Mouse (Mus musculus): ENCODE results near the gene Fkbp2.

The Fkbp2 gene

DNA sequence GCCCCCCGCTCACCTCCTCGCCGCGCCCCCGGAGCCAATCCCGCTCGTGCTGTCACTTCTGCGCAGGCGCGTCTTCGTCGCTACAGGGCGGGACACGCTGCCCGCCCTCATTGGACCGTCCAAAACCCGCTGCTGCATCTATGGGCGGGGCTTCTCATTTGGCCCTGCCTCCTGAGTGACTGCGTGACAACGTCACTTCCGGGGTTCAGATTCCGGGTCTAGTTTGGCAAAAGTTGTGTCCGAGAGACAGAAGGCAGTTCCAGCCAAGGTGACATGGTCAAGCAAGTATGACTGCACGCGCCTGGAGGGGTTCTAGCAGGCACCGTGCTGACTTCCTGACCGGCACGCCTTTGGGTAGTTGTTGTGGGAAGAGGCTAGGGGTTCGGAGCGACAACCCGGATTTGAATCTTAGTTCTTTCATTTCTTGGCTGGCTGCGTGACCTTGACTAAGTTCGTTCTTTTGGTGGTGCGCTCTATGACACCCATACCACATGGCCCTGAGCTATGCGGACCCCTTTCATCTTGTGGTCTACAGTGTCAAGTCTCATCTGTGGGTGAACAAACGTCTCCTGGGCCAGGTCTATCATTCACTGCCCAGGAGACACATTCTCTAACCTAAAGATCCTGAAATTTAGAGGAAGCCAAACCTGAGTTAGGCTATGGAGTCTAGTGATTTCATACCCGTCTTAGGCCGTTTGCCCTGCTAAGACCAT is at the start of gene Fkbp2:
TSS of gene Fkbp2 (minus strand) at position 121 of the 713 bp plus-strand sequence.
- DNase-seq (ENCODE audit: low read depth, low spot score) = peak; percentile 99

GRCm38 (mm10) chr19:7029531-7029930 is 49.2 kb upstream of the Fkbp2 start:
- no peak for DNase-seq (ENCODE audit: low read depth, low spot score)

- peak; percentile 83 for DNase-seq (ENCODE audit: low read depth, low spot score)
Observed at GRCm38 (mm10) chr19:7020224-7020641, 39.9 kb upstream of the Fkbp2 start.

DNA sequence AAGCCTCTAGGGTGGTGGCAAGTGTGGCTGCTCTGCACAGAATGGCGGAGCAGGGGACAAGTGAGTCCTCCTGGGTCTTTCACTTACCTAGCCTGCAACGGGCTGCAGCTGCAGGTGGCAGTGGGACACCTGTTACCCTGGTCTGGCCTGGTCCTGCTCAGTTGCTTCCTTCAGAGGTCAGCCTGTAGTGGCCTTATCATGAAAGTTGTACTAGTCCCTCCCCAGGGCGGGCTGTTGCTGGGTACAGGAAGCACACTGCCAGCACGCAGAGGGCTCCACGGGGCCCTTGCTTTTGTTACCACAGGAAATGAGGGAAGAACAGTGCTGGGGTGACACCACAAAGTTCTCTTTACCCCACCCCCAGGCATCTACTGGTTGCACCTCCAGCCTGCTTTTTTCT is 38.9 kb upstream of the Fkbp2 start, which contains the start of gene Fermt3:
TSS of gene Fermt3 (minus strand) at position 279 of the 400 bp plus-strand sequence.
- peak; percentile 90 for DNase-seq (ENCODE audit: low read depth, low spot score)

- no peak for DNase-seq (ENCODE audit: low read depth, low spot score)
Observed at GRCm38 (mm10) chr19:7018546-7018945, 38.2 kb upstream of the Fkbp2 start.

- peak; percentile 86 for DNase-seq (ENCODE audit: low read depth, low spot score)
Observed at GRCm38 (mm10) chr19:7017541-7018457, 37.5 kb upstream of the Fkbp2 start.

DNA sequence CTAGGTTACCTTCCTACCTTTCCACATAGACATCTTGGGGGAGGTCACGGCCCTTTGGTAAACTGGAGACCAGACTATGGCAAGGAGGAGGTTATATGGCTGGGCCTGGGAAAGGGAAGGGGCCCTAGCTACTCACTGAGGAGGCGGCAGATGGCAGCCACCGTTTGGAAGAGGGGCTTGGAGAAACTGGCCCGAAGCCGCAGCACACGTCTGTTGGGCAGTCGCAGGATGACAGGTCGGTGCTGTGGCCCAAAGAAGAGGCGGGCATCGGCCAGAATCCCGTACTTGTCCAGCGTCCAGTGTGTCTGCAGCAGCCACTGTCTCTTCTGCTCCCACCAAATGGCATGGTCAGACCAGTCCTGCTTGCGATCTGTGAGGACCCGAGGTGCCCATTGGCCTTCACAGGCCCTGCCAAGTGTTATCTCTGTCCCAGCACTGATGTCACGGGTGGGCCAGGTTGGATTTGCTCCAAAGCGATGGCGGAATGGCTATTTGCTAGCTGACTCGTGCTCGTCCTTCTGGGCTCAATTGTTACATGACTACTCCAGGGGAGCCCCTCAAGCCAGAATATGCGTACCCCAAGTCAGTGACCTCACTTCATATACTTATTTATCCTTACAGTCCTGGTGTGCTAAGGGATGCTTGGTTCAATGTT is 34.3 kb upstream of the Fkbp2 start:
- no peak for DNase-seq (ENCODE audit: low read depth, low spot score)

DNA sequence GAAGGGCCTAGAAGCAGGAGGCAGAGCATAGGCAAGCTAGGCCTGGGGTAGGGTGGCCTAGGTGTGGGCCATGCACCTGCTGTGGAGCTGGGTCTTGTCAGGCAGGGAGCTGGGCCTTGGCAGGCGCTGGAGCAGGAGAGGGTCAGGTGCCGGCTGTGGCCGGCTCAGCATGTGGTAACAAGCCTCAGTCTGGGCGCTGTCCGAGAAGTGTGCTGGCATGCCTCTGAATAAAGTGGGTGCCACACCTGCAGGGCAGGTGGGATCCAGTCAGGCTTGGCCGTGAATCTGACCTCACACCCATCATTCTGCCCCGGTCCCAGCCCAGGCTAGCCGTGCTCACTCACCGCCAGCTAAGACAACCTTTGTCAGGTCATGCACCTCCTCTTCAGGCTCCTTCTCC is 33.7 kb upstream of the Fkbp2 start:
- DNase-seq (ENCODE audit: low read depth, low spot score) = no peak

GRCm38 (mm10) chr19:7012426-7012825 is 32.1 kb upstream of the Fkbp2 start:
- no peak for DNase-seq (ENCODE audit: low read depth, low spot score)

- no peak for DNase-seq (ENCODE audit: low read depth, low spot score)
Observed at GRCm38 (mm10) chr19:7006892-7007593, 26.7 kb upstream of the Fkbp2 start.

DNA sequence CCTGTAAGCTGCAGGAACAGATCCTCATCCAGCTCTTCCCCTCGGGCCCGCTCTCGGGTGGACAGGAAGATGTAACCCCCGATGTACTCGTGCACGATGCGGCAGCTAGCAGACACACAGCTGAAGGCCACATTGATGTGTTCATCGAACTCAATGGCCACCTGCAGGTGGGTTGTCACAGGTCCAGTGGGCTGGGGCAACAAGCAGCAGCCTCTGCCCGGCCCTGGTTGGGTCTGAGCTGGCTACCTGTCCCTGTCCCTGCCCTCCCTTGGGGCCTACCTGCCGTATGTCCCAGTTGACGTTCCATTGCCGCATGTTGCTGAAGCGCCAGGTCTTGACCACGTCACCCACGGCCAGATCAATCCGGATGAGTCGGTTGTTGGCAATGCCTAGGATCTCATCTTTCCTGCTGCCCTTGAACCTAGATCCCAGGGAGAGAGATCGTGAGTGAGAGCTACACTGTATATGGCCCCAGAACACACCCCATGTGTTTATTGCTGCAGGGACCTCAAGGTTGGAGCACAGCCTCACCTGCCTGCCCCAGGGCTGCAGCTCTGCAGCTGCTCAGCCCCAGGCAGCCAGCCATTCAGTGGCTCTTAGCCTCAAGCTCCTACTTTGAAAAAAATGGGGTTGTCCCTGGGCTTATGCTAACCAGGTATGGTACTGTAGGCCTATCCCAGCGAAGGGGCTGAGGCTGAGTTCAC is 19.2 kb upstream of the Fkbp2 start:
- DNase-seq (ENCODE audit: low read depth, low spot score) = no peak

DNA sequence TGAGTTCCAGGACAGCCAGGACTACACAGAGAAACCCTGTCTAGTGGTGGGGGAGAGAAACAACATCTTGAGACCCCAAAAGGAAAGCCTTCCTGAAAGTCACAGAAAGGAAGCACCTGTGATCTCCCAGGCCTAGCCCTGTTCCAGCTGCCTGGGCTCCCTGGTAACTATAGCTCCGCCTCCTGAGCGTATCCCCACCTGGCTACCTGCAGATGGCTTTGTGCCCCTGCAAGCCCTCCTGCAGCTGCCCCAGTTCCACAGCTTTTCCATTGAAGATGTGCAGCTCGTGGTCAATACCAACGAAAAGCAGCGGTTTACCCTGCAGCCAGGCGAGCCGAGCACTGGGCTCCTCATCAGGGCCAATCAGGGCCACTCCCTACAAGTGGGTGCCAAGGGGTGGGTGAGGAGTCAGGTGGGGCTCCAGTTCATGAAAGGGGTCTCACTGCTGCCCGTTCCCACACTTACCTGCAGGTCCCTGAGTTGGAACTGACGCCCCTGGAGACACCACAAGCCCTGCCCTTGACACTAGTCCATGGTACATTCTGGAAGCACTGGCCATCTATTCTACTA is 17.5 kb upstream of the Fkbp2 start:
- no peak for DNase-seq (ENCODE audit: low read depth, low spot score)

DNA sequence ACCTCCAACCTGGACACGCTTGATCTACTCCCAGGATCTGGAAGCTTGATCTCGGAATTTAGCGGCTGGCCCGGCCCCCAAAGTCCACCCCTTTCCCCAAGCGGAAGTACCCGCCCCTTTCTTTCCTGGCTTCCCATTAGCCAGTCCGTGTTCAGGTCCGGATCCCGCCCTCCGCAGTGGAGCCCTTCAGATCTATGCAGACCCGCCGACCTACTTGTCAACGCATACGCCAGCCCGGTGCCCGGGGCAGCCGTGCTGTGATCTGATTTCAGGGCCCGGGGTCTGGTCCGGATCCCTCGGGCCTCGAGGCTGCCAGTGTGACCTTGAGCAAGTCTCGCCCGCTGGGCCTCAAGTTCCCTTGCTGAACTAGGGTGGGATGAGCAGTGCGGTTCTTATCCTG is 15.7 kb upstream of the Fkbp2 start, which contains the start of the genes Nudt22 and Trpt1:
TSS of gene Nudt22 (minus strand) at position 112 of the 400 bp plus-strand sequence.
TSS of gene Trpt1 (plus strand) at position 126 of the 400 bp plus-strand sequence.
- peak; percentile 81 for DNase-seq (ENCODE audit: low read depth, low spot score)

DNA sequence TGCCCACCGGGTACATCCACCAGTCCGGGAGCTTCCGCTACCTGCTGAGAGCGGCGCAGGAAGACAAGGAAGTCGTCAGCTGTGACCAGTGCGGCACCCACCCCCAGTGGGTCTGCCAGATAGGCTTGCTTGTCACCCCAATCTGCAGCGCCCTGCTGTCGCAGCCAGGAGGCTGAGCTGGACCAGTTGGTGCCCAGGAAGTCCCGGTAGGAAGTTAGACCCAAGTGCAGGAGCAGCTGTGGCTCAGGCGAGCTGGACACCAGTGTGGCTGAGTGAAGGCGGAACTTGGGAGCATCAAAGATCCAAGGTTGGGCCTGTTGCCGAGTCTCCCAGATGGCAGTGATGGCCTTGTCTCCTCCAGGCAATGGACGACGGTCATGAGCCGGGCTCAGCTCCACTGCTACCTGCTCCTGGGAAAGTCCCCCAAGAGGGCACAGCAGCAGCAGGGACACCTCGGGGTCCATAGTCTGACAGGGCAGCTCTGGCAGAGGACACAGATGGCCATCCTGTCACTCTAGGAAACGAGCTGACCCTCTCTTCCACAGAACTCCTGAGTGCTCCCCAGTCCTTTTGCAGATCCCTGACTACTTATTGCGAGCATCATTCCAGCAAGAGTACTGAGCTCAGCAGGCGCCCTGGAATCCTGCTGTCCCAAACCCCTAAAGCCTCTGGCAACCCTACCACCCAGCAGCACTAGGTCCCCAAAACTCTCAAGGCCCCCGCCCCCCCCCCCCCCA is 15.1 kb upstream of the Fkbp2 start:
- DNase-seq (ENCODE audit: low read depth, low spot score) = peak; percentile 38

DNA sequence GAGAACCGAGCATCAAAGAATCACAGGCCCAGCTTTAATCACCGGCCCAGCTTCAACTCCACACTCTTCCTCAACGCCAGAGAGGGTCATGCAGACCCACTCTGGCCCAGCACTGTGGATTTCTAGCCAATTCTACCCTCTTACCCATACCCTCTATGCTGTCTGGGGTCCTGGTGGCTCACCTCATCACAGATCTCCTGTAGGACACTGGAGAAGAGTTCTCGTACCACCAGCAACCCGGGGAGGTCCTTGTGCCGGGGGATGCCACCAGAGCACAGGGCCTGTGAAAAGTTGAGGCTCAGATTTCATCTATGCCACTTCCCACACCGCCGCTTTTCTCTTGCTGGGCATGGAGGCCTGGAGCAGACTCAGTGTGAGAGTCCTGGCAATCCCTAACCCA is 14.2 kb upstream of the Fkbp2 start:
- no peak for DNase-seq (ENCODE audit: low read depth, low spot score)

DNA sequence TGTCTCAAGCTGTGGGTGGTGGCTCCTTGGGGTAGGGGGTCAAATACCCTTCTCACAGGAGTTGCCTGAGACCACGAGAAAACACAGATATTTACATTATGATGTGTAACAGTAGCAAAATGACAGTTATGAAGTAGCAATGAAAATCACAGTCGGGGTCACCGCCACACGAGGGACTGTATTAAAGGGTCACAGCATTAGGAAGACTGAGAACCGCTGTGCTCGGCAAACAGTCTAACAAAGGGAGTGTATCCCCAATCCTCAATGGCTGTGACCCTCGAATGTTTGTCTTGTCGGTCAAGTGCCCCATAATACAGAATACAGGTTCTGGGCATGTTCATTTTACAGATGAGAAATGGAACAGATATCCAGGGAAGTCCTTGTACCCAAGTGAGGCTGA is 13.7 kb upstream of the Fkbp2 start:
- no peak for DNase-seq (ENCODE audit: low read depth, low spot score)

GRCm38 (mm10) chr19:6993011-6993770 is 12.9 kb upstream of the Fkbp2 start:
- no peak for DNase-seq (ENCODE audit: low read depth, low spot score)

DNA sequence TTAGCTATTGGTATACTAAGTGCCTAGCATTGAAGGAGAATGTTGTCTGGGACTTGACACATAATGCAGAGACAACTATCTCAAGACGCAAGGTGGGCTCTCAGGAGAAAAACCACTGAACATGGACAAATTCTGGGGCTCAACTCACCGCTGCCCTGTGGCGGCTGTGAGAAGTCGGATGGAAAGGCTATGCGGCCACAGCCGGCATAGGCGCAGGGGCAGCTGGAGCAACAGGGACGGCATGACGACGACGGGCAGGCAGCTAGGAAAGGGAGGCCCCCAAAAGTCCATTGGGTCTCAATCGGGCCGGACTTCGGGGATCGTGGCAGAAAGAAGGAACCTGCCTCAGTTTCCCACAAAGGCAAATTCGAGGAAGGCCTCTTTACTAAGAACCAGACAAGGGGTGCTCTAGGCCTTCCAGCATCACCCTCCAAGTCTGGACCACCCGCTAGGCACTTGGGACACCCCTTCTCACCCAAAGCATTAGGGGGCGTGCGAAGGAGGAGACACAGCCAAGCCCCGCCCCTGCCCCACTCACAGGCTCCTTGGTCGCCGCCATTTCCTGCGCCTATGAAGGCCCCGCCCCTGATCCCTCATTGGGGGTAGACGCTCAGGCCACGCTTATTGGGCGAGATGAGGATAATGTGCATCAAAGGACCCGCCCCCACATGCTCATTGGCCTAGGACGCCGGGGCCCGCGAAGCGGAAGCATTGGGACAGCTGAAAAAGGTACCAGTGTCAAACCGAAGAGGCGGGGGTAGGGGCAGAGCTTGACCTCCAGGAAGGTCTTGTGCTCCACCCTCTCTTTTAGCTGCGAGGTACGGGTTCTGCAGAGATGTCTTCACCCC is 11.9 kb upstream of the Fkbp2 start, which contains the start of gene Dnajc4:
TSS of gene Dnajc4 (minus strand) at position 562 of the 848 bp plus-strand sequence.
- DNase-seq (ENCODE audit: low read depth, low spot score) = peak; percentile 98
